Mouse (Mus musculus): ENCODE measurements around the gene Mgp. TPM values are rescaled to one million over a fixed set of nuclear protein-coding genes. Genes with fewer than 3 reads are reported as not detected.
"Not testable (repeated sequence)": the region's sequence is repeated elsewhere in the genome, so short reads cannot be mapped to it uniquely, and the experiment has no call there.

Gene Mgp
- total RNA-seq, 1 experiment from 2014 or later = not detected

- no peak for ATAC-seq (ENCODE audit: extremely low read depth, insufficient number of reproducible peaks, low FRiP score, poor library complexity, severe bottlenecking)
Observed at GRCm38 (mm10) chr6:136900369-136901009, 24.9 kb upstream of the Mgp start.

- 0 out of 2 replicates have a peak, but pooled peaks have one; percentile 41 for ATAC-seq (ENCODE audit: extremely low read depth, insufficient number of reproducible peaks, low FRiP score, poor library complexity, severe bottlenecking)
Observed at GRCm38 (mm10) chr6:136898954-136899353, 23.3 kb upstream of the Mgp start.

GRCm38 (mm10) chr6:136898222-136898621, 22.6 kb upstream of the Mgp start:
- no peak for ATAC-seq (ENCODE audit: extremely low read depth, insufficient number of reproducible peaks, low FRiP score, poor library complexity, severe bottlenecking)

GRCm38 (mm10) chr6:136897789-136898188, 22.2 kb upstream of the Mgp start:
- ATAC-seq (ENCODE audit: extremely low read depth, insufficient number of reproducible peaks, low FRiP score, poor library complexity, severe bottlenecking) = no peak

GRCm38 (mm10) chr6:136894532-136895339, 19.1 kb upstream of the Mgp start:
- ATAC-seq (ENCODE audit: extremely low read depth, insufficient number of reproducible peaks, low FRiP score, poor library complexity, severe bottlenecking) = no peak

GRCm38 (mm10) chr6:136892002-136892401, 16.4 kb upstream of the Mgp start:
- no peak for ATAC-seq (ENCODE audit: extremely low read depth, insufficient number of reproducible peaks, low FRiP score, poor library complexity, severe bottlenecking)

GRCm38 (mm10) chr6:136889554-136889953, 13.9 kb upstream of the Mgp start:
- no peak for ATAC-seq (ENCODE audit: extremely low read depth, insufficient number of reproducible peaks, low FRiP score, poor library complexity, severe bottlenecking)

GRCm38 (mm10) chr6:136889067-136889466, 13.4 kb upstream of the Mgp start:
- ATAC-seq (ENCODE audit: extremely low read depth, insufficient number of reproducible peaks, low FRiP score, poor library complexity, severe bottlenecking) = no peak

- no peak for ATAC-seq (ENCODE audit: extremely low read depth, insufficient number of reproducible peaks, low FRiP score, poor library complexity, severe bottlenecking)
Observed at GRCm38 (mm10) chr6:136887854-136888253, 12.2 kb upstream of the Mgp start.

- not testable (repeated sequence) for ATAC-seq (ENCODE audit: extremely low read depth, insufficient number of reproducible peaks, low FRiP score, poor library complexity, severe bottlenecking)
Observed at GRCm38 (mm10) chr6:136884766-136885165, 9.1 kb upstream of the Mgp start.

GRCm38 (mm10) chr6:136883961-136884360, 8.3 kb upstream of the Mgp start:
- no peak for ATAC-seq (ENCODE audit: extremely low read depth, insufficient number of reproducible peaks, low FRiP score, poor library complexity, severe bottlenecking)

GRCm38 (mm10) chr6:136883431-136883915, 7.8 kb upstream of the Mgp start:
- ATAC-seq (ENCODE audit: extremely low read depth, insufficient number of reproducible peaks, low FRiP score, poor library complexity, severe bottlenecking) = no peak

- ATAC-seq (ENCODE audit: extremely low read depth, insufficient number of reproducible peaks, low FRiP score, poor library complexity, severe bottlenecking) = no peak
Observed at GRCm38 (mm10) chr6:136881678-136882077, 6.1 kb upstream of the Mgp start.

- ATAC-seq (ENCODE audit: extremely low read depth, insufficient number of reproducible peaks, low FRiP score, poor library complexity, severe bottlenecking) = no peak
Observed at GRCm38 (mm10) chr6:136874599-136874998, 1.0 kb downstream of the Mgp start.

- ATAC-seq (ENCODE audit: extremely low read depth, insufficient number of reproducible peaks, low FRiP score, poor library complexity, severe bottlenecking) = no peak
Observed at GRCm38 (mm10) chr6:136868921-136869320, 6.7 kb downstream of the Mgp start.

GRCm38 (mm10) chr6:136866150-136866549, 9.5 kb downstream of the Mgp start:
- ATAC-seq (ENCODE audit: extremely low read depth, insufficient number of reproducible peaks, low FRiP score, poor library complexity, severe bottlenecking) = no peak

GRCm38 (mm10) chr6:136865360-136865759, 10.3 kb downstream of the Mgp start:
- no peak for ATAC-seq (ENCODE audit: extremely low read depth, insufficient number of reproducible peaks, low FRiP score, poor library complexity, severe bottlenecking)

- ATAC-seq (ENCODE audit: extremely low read depth, insufficient number of reproducible peaks, low FRiP score, poor library complexity, severe bottlenecking) = peak; percentile 47; the same call in 1 of the 2 replicates
Observed at GRCm38 (mm10) chr6:136861020-136861419, 14.6 kb downstream of the Mgp start.

- no peak for ATAC-seq (ENCODE audit: extremely low read depth, insufficient number of reproducible peaks, low FRiP score, poor library complexity, severe bottlenecking)
Observed at GRCm38 (mm10) chr6:136858420-136858819, 17.2 kb downstream of the Mgp start.

GRCm38 (mm10) chr6:136857873-136858260, 17.8 kb downstream of the Mgp start:
- no peak for ATAC-seq (ENCODE audit: extremely low read depth, insufficient number of reproducible peaks, low FRiP score, poor library complexity, severe bottlenecking)

Measured in neutrophil, adult 5-6 weeks (primary cell).